Mouse (Mus musculus): ENCODE data around the gene Usp36. TPM values are rescaled to one million over a fixed set of nuclear protein-coding genes. Genes with fewer than 3 reads are reported as not detected.

The Usp36 gene
- polyA plus RNA-seq, 1 experiment from 2014 or later, result 19.9 TPM

DNA sequence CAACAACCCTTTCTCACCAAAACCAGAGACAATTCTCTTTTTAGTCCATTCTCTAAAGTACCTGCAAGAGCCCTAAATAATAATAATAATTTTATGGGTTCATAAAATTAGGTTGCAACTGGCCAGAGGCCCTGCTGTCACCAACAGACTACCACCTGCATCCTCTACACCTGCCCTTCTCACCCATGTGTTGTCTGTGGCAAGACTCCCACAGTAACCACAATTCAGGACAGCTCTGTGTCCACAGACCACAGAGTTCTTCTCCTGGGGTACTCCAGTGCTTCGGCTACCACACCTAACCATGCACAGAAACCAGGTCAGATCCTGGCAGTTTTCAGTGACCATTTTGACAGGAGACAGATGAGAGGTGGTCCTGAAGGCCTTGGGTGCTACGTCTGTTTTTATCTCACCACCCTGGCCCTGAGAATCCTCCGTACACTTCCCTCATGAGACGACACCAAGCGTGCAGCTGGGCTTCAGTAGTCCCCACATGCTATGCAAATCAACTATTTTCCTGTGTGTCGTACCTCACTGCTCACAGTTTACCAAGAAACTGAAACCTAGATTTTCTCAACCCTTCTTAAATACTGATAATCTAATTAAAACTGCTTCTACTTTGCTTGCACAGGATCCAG, 46.3 kb downstream of the Usp36 start:
- H3K4me3 ChIP-seq (ENCODE audit: low read depth, low read length), result no peak overlapping the region
- peaks cover 11% of the 10 kb centered on the region for H3K4me1 ChIP-seq (ENCODE audit: insufficient read depth)
- H3K9ac ChIP-seq, result no peak overlapping the region
- WGBS, result 88% methylated on average over 6 of the region's 6 CpGs
- H3K27me3 ChIP-seq (ENCODE audit: insufficient read depth, low read length), result no peaks in the 10 kb centered on the region
- no peak for TF ChIP-seq CTCF (IDR thresholded peaks at IDR 0.05; ENCODE audit: low read depth)
- H3K9me3 ChIP-seq (ENCODE audit: low read depth, low read length), result no peaks in the 10 kb centered on the region
- no peak overlapping the region for H3K27ac ChIP-seq (ENCODE audit: low read depth)
- H3K4me2 ChIP-seq, result no peak overlapping the region
- no peak for ATAC-seq (ENCODE audit: insufficient read depth)
- no peak for DNase-seq
- H3K36me3 ChIP-seq (ENCODE audit: insufficient read depth), result no peaks in the 10 kb centered on the region

DNA sequence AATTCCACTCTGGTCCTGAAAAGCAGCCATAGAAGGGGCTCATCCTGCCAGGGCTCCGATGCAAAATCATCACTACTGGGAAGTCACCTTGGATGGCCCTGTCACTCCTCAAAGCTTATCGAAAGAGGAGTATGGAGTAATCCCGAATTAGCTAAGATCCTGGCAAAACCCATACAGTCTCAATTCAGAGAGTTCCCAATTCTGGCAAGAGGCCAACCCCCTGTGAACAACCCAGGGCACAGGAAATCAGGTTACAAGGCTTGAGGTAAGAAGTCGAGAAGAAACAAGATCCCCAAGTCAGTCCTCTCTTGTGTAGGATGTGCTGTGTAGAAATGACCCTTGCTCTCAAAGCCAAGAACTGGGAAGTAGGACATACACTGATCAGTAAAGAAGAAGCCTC, 47.5 kb downstream of the Usp36 start:
- WGBS, result 68% methylated on average over 4 of the region's 4 CpGs
- H3K27me3 ChIP-seq (ENCODE audit: insufficient read depth, low read length), result no peaks in the 10 kb centered on the region
- H3K4me1 ChIP-seq (ENCODE audit: insufficient read depth), result peaks cover 11% of the 10 kb centered on the region
- H3K27ac ChIP-seq (ENCODE audit: low read depth), result no peak overlapping the region
- no peak overlapping the region for H3K4me3 ChIP-seq (ENCODE audit: low read depth, low read length)
- no peaks in the 10 kb centered on the region for H3K9me3 ChIP-seq (ENCODE audit: low read depth, low read length)
- TF ChIP-seq CTCF (IDR thresholded peaks at IDR 0.05; ENCODE audit: low read depth), result no peak
- DNase-seq, result peak; percentile 28
- H3K4me2 ChIP-seq, result no peak overlapping the region
- H3K36me3 ChIP-seq (ENCODE audit: insufficient read depth), result no peaks in the 10 kb centered on the region
- no peak for ATAC-seq (ENCODE audit: insufficient read depth)
- H3K9ac ChIP-seq, result no peak overlapping the region

DNA sequence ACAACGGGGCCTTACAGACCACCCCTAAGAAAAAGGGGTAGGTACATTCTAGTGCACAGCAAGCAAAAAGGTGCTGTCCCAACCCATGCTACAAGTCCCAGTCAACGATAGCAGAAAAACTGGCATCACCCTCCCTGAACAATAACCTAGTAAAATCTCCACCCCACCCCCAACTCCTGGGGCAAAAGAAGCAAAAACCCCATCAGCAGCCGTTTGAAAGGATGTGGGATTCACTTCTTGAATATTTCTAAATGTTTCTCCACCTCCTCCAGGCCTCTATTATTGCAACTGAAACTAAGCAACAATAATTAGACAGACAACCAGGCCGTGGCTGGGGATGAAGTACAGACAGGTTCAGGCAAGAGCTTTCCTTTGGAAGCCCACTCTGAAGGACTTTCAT, 49.7 kb downstream of the Usp36 start:
- Histone ChIP-seq H3K9me3 (ENCODE audit: low read depth, low read length) (no peaks in the 10 kb centered on the region), H3K4me3 (ENCODE audit: low read depth, low read length) (no peak overlapping the region), H3K4me1 (ENCODE audit: insufficient read depth) (peaks cover 12% of the 10 kb centered on the region), H3K4me2 (no peak overlapping the region), H3K9ac (no peak overlapping the region), H3K27me3 (ENCODE audit: insufficient read depth, low read length) (no peaks in the 10 kb centered on the region), H3K27ac (ENCODE audit: low read depth) (peak overlapping the region; percentile 77; the same call in 1 of the 2 replicates), H3K36me3 (ENCODE audit: insufficient read depth) (no peaks in the 10 kb centered on the region)
- ATAC-seq (ENCODE audit: insufficient read depth) (no peak), DNase-seq (no peak)
- TF ChIP-seq CTCF (IDR thresholded peaks at IDR 0.05; ENCODE audit: low read depth), result no peak
- WGBS, result 71% methylated on average over 4 of the region's 4 CpGs

DNA sequence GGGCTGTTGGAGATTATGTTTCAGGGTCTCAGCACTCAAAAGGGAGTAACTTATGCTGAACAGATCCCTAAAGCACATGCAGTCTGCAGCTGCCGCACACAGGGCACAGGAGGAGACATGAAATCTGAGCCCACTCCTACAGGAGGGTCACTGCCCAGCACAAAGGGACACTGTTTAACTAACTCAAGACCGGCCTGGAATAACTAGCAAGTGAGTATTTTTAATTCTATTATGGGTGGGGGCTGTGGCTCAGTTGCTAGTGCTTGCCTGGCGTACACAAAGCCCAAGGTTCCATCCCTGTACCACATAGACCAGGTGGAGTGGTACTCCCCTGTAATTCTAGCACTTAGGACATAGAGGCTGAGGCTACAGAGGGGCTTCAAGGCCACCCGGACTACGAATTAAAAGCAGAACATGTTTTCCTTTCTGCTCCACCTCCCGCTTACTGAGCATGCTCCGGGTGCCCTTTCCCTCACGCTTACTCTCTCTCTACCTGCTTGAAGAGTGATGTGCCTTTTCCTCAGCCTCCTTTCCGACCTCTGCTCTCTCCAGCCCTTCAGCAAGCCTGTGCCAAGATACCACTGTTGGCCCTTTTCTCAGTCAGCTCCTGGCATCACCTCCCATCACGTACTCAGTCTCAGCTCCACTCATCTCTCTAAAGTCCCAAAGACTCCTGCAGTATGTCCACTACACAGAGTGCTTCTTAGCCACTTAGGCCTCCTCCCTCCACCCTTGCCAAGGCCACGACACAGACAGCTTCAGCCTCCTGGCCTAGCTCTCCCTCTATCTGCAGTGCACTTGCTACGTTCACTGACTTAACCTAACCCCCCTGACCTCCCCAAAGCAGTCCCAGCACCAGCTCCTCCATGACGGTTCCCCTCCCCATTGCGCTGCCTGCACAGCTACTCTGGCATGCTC, 50.5 kb downstream of the Usp36 start:
- no peaks in the 10 kb centered on the region for H3K27me3 ChIP-seq (ENCODE audit: insufficient read depth, low read length)
- no peak overlapping the region for H3K4me3 ChIP-seq (ENCODE audit: low read depth, low read length)
- TF ChIP-seq CTCF (IDR thresholded peaks at IDR 0.05; ENCODE audit: low read depth), result no peak
- DNase-seq (peak; percentile 42), ATAC-seq (ENCODE audit: insufficient read depth) (peak; percentile 53; the same call in 1 of the 2 replicates)
- 42% methylated on average over 14 of the region's 14 CpGs for WGBS
- no peak overlapping the region for H3K9ac ChIP-seq
- H3K9me3 ChIP-seq (ENCODE audit: low read depth, low read length), result no peaks in the 10 kb centered on the region
- peak overlapping the region; percentile 29; the same call in 1 of the 2 replicates for H3K4me2 ChIP-seq
- H3K4me1 ChIP-seq (ENCODE audit: insufficient read depth), result peaks cover 12% of the 10 kb centered on the region
- H3K27ac ChIP-seq (ENCODE audit: low read depth), result peak overlapping the region; percentile 77
- H3K36me3 ChIP-seq (ENCODE audit: insufficient read depth), result no peaks in the 10 kb centered on the region

DNA sequence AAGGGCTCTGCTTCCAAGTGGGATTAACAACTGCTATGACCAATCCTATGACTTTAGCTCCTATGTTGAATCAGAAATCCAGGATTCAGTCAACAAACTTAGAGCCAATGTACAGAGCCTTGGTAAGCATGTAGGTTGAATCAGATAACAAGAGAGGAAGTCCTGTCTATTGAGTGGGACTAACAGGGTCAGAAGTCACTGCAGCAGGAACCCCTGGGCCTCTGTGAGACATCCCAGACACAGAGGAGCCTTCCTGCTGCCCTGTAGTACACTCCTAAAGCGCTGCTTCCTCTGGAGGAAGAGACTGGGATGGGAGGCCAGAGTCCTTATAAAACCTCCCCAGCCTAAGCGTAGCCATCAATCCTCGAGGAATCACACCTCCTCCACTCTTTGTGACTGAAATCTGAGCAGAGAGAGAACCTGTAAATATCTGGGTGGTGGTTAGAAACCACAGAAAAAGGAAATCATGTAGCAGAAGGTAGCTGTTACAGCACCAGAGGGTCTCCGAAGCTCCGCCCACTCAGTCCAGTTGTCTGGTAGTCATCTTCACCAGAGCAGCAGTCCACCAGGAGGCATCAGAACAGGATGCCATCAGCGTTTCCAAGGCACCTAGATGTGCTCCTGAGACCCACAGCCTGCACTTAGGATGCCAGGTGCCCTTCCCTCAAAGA, 53.4 kb downstream of the Usp36 start:
- no peak for ATAC-seq (ENCODE audit: insufficient read depth)
- no peak overlapping the region for H3K4me2 ChIP-seq
- H3K27me3 ChIP-seq (ENCODE audit: insufficient read depth, low read length), result no peaks in the 10 kb centered on the region
- H3K4me3 ChIP-seq (ENCODE audit: low read depth, low read length), result no peak overlapping the region
- no peak overlapping the region for H3K9ac ChIP-seq
- H3K4me1 ChIP-seq (ENCODE audit: insufficient read depth), result peaks cover 15% of the 10 kb centered on the region
- peak overlapping the region; percentile 50; the same call in 1 of the 2 replicates for H3K27ac ChIP-seq (ENCODE audit: low read depth)
- 53% methylated on average over 6 of the region's 6 CpGs for WGBS
- TF ChIP-seq CTCF (IDR thresholded peaks at IDR 0.05; ENCODE audit: low read depth), result no peak
- H3K36me3 ChIP-seq (ENCODE audit: insufficient read depth), result no peaks in the 10 kb centered on the region
- DNase-seq, result no peak
- H3K9me3 ChIP-seq (ENCODE audit: low read depth, low read length), result no peaks in the 10 kb centered on the region

DNA sequence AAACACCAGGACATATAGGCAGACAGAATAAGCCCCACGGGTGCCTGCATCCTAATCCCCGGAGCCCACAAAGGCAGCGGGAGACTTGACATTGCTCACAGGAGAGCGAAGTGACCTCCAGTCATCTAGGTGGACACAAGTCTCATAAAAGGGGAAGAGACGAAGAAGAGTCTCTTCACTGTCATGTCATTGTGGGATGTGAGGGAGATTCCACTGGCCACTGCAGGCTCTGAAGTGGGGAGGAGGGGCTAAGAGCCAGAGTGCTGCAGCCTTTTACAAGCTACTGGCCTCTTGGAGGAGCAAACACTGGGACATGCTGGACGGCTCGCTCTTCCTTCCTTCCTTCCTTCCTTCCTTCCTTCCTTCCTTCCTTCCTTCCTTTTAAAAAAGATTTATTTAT, 55.1 kb downstream of the Usp36 start:
- Histone ChIP-seq H3K4me1 (ENCODE audit: insufficient read depth) (peaks cover 14% of the 10 kb centered on the region), H3K4me3 (ENCODE audit: low read depth, low read length) (no peak overlapping the region), H3K27ac (ENCODE audit: low read depth) (peak overlapping the region; percentile 42; the same call in 1 of the 2 replicates), H3K9ac (no peak overlapping the region), H3K36me3 (ENCODE audit: insufficient read depth) (no peaks in the 10 kb centered on the region), H3K9me3 (ENCODE audit: low read depth, low read length) (no peaks in the 10 kb centered on the region), H3K27me3 (ENCODE audit: insufficient read depth, low read length) (no peaks in the 10 kb centered on the region), H3K4me2 (no peak overlapping the region)
- no peak for ATAC-seq (ENCODE audit: insufficient read depth)
- DNase-seq, result no peak
- 59% methylated on average over 7 of the region's 7 CpGs for whole genome bisulfite sequencing
- TF ChIP-seq CTCF (IDR thresholded peaks at IDR 0.05; ENCODE audit: low read depth), result no peak

DNA sequence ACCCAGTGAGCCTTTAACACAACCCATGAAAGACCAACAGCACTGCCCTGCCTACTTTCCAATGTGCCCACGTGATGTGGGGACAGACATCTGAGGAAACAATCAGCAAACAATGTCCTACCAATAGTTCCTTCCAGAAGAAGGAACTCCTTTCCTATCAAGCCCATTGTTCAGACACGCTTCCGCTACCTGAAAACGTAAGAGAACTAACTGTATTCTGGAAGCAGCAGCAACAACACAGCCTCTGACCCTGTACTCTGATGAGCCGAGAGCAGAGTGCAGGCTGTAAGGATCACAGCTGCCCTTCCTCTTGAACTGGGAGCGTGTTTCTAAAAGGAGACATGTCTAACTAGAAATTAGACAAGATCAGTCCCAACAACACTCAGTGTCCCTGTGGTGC, 55.5 kb downstream of the Usp36 start:
- no peaks in the 10 kb centered on the region for H3K27me3 ChIP-seq (ENCODE audit: insufficient read depth, low read length)
- no peaks in the 10 kb centered on the region for H3K9me3 ChIP-seq (ENCODE audit: low read depth, low read length)
- H3K4me2 ChIP-seq, result no peak overlapping the region
- H3K9ac ChIP-seq, result no peak overlapping the region
- H3K36me3 ChIP-seq (ENCODE audit: insufficient read depth), result no peaks in the 10 kb centered on the region
- WGBS, result 58% methylated on average over 6 of the region's 6 CpGs
- H3K27ac ChIP-seq (ENCODE audit: low read depth), result no peak overlapping the region
- no peak for ATAC-seq (ENCODE audit: insufficient read depth)
- peaks cover 10% of the 10 kb centered on the region; the same call in 1 of the 2 replicates for H3K4me1 ChIP-seq (ENCODE audit: insufficient read depth)
- no peak for TF ChIP-seq CTCF (IDR thresholded peaks at IDR 0.05; ENCODE audit: low read depth)
- no peak overlapping the region for H3K4me3 ChIP-seq (ENCODE audit: low read depth, low read length)
- DNase-seq, result no peak

Measured in lung, embryonic 14.5 days (tissue).